Mouse (Mus musculus): ENCODE results near the gene Rcan1.
"Not testable (repeated sequence)": the region's sequence is repeated elsewhere in the genome, so short reads cannot be mapped to it uniquely, and the experiment has no call there.

Rcan1 gene

DNA sequence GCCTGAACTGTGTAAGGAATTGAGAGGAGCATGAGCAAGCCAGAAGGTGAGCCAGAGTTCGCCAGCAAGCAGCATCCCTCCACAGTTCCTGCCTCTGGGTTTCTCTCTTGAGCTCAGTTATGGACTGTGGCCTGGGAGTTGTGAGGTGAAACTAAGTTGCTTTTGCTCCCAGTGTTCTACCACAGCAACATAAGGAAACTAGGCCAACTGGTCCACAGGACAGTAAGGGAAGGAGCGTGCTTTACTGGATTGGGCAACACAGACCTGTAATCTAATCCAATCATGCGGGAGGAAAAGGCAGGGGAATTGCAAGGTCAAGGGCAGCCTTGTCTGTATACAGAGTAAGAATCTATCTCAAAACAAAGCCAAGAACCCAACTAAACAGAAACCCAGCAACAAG is 37.5 kb downstream of the Rcan1 start:
- DNase-seq (ENCODE audit: low spot score), result no peak

DNA sequence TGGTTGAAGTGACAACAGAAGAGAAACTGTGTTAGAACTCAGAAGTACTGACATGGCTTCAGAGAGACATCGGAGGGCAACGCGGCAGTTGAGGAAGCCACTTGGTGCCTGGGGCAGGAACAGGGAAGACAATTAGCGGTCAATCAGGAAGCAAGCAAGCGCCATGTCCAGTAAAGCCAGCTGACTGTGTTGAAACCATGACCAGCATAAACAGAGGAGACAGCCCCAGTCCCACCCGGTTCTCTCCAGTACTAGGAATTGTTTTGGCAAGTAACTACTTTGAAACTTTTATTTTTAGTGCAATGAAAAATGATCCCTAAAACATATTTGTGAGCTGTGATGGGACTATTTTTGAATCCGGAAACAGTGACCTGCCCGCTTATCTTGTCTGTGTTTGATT is 39.9 kb downstream of the Rcan1 start:
- no peak for DNase-seq (ENCODE audit: low spot score)

DNA sequence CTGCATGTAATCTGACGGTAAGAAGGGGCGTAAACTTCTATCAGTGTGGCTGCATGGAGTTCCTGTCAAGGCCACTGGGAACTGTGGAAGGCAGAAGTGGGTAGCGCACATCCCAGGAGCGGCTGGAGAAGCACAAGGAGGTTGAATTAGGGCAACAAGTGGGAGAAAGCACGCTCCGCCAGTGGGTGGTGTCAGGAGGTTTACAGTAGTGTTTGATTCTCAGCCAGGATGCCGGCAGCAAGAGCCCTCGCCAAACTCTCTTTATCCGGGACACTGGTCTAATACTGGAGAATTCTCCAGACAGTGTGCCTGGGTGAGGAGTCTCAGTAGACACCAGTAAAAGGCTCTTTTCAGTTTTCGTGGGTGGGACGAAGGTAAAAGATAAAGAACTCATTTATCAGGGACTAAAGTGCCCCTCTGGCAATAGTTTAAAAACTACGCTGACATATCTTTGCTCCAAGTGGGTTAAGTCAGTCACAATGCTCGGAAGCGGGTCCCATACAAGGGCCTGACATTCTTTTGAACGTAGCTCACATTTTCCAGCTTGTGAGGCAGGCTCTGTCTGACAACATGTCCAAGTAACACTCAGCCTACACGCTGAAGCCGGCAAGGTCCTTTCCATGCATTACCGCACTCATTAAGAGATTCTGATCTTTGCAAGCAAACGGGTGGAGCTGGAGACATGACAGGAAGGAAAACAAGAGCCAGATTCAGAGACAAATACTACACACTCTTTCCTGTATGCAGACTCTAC is 42.3 kb downstream of the Rcan1 start:
- DNase-seq (ENCODE audit: low spot score), result no peak

DNA sequence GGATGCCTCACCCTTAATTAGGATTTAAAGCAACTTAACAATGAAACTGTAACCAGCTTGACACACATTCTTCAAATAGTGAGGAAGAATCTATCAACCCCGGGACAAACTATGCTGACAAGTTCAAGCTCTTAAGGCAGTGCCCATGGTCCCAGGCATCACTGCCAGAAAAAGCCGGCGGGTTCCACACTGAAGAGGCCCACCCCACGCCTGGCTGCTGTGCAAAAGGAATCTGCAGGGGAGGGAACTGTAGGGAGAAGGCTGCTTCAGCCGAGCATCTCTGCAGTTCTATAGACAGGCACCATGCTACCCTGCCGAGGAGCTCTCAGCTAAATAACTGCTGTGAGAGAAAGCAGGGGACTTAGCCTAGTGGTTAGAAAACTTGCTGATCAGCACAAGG is 44.0 kb downstream of the Rcan1 start:
- DNase-seq (ENCODE audit: low spot score), result no peak

DNA sequence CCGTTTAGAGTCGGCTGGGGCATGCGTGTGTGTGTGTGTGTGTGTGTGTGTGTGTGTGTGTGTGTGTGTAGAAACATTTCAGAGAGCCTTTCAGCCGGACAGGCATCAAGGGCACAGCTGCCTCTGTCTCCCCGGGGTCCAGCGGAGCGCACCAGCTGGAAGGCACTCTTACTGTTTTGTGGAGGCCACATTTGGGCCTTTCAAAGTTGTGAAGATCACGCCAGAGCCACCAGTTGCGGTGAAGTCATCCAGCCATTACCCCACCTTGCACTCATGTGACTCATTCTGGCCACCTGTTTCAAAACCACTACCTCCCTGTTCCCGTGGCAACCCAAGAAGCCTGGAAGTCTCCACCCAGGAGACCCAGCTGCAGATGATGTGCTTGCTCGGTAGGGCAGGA is 44.8 kb downstream of the Rcan1 start:
- DNase-seq (ENCODE audit: low spot score), result no peak

DNA sequence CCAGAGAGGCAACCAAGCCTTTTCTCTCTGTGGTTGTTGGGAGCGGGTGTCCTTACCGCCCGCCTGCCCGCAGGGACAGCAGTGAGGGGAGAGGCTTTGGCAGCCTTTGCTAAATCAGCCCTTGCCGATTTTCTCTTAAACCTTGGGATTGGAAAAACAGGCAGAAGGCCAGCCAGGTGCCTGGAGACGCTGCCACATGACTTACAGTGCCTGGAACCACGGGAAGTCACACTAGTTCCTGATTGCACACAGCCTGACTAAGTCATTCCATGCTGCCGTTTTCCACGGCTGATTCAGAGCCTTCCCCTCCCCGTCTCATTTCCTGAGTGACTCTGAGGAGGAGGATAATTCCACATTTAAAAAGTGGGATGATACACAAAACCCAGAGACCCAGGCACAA is 47.3 kb downstream of the Rcan1 start:
- no peak for DNase-seq (ENCODE audit: low spot score)

DNA sequence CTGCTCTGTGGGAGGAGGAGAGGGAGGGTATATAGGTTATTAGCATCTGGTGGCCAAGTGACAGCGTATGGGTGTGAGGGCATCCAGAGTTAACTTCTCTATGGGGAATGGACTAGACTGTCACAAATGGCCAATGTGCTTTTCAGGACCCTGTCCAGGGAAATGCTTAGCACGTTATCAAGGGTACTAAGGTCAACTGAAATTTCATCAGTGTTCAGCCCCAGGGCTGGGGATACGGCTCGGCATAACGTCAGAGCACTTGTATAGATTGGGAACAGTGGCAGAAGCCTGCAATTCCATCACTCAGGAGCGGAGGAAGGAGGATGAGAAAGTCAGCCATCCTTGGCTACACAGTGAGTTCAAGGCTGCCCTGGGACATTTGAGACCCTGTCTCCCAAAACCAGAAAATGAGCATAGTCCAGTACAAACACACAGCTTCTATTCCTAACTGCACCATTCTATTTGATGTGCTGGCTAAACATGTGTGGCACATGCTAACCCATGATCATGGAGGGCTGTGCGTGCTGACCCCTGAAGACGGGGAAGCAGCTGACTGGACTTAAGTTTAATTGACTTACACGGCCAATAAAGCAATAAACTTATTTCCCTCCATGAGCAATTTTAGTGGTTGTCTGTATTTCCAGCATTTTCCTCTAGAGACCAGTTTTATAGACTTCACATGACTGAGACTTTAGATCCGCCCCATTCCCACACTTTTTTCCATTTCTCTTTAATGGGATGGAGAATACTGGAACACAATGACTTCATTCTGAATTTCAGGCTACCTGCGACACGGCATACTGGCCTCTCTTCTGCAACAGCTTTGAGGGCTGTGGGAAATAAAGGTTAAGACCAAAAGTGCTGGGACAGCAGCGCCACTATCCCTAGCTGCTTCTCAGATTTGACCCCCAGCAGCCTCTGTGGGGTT is 48.0 kb downstream of the Rcan1 start:
- no peak for DNase-seq (ENCODE audit: low spot score)

DNA sequence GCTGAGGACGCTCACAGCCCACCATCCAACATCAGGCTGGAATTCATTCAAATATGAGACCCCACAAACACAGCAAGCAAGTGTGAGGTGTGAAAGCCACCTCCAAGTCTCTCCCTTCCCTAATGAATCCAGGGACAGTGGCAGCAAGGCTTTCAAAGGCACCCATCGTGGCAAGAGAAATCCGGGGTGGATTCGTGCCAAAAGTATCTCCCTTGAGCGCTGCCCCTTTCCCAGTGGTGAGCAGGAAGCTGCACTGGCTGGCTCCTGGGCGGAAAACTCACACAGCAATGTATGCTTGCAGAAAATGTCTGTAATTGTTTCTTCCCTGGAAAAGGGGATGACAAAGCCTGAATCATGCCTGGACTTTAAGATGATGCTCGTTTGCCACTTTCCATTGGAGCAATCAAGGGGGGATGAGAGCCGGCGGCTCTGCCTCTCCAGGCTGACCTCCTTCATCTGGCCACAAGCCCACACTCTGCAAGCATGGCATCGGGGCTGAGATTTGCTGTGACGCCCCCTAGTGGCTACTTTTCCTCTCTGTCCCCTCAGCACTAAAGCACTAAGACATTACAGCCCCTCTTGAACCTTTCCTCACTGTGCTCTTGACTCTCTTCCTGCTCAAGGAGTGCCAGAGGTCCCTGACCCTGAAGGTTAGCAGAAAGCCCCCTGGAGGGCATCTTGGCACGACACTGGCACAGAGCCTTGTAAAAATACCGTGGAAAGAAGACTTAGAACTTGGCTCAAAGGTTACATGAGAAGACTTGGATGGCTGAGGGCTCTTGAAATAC is 49.3 kb downstream of the Rcan1 start:
- DNase-seq (ENCODE audit: low spot score), result no peak

DNA sequence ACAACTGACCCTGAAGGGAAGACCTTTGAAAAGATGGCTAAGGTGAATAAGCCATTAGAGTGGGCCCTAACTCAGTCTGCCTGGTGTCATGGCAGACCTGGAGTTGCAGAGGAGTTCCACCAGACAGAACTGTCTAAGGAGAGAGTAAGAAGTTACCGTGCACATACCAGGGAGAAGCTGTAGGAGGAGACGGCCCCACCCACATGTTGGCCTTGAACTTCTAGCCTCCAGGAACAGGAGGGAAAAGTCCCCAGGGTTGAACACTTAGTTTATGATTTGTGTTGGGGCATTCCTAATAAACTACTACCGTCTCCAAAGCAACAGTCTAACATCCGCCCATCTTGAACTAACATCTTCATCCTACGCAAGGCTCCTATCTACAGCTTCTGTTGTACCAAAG is 50.0 kb downstream of the Rcan1 start:
- no peak for DNase-seq (ENCODE audit: low spot score)

DNA sequence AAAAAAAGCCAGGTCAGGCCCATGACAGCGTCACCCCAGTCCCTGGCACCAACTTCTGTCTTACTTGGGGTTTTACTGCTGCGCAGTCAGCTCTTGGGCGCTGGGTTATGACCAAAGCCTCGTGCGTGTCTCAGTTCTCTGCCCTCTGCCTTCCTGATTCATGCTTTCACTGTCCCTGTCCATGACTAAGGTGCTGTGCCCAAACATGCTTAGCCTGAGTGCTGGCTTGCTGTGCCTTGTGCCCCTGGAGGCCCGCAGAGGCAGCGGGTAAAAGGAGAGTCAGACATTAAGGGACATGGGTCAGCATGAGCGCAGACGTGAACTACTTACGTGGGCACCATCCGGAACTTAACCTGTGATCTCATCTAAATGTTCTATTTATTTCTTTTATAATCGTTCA is 51.6 kb downstream of the Rcan1 start:
- no peak for DNase-seq (ENCODE audit: low spot score)

DNA sequence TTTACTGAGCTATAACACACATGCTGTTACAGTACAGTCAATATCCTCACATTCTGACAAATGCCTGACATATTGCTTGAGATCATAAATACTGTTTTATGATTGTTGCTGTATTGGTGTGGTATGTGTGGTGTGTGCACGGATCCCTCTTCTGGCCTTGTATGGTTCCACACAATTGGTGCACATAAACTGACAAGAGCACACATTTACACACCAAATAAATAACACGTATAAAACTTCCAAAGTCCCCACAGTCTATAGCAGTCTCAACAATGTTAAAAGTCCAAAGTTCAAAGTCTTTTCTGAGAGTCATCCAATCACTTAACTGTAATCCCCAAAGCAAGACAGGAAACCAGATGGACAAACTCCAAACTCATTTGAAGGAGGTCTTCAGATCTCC is 53.4 kb downstream of the Rcan1 start:
- no peak for DNase-seq (ENCODE audit: low spot score)

DNA sequence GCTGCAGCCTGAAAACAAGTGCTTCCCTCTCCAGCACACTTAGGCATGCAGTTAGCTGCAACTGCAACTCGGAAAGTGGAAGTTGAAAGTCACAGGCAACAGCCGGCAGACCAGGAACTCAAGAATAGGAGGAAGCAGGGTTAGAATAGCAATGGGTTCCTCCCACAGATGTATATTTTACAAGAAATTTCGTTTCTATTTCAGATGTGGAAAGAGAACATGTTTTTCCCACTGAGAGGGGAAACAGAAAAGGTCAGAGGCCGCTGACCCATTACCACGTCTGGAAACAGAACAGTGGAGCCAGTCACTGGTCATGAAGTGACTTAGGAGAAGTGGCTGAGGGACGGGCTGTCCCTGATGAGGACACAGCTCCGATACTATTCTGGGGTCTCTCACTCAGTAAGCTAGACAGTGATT is 55.0 kb downstream of the Rcan1 start:
- DNase-seq (ENCODE audit: low spot score), result no peak

DNA sequence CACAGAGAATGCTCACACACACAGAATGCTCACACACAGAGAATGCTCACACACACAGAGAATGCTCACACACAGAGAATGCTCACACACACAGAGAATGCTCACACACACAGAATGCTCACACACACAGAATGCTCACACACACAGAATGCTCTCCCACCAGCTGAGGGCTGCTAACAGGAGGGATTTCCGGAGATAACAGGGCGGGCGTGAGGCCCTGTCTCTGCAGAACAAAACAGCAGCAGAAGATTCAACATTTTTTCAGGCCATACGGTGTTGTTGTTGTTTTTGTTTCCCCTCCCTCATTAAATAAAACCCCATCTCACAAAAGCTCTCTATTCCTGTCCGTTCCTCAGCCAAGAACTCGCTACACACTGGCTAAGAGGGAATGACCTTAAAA is 55.6 kb downstream of the Rcan1 start:
- not testable (repeated sequence) for DNase-seq (ENCODE audit: low spot score)

DNA sequence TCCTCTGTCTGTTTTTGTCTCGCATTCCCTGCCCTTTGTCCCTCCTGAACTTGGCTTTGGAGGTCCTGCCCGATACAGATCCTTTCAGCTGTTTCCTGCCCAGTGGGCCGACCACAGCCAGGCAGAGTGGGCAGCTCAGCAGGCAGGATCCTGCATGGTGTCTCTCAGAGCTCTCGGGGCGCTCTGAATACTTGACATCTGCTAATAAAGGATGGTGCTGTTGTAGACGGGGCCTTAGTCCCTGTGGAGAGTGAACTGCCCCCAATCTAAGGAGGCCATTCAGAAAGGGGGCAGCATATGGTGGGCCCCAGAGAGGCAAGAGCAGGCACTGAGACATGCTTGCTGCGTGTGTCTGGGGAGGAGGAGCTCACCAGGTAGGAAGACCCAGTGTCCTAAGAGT is 57.8 kb downstream of the Rcan1 start:
- DNase-seq (ENCODE audit: low spot score), result no peak

DNA sequence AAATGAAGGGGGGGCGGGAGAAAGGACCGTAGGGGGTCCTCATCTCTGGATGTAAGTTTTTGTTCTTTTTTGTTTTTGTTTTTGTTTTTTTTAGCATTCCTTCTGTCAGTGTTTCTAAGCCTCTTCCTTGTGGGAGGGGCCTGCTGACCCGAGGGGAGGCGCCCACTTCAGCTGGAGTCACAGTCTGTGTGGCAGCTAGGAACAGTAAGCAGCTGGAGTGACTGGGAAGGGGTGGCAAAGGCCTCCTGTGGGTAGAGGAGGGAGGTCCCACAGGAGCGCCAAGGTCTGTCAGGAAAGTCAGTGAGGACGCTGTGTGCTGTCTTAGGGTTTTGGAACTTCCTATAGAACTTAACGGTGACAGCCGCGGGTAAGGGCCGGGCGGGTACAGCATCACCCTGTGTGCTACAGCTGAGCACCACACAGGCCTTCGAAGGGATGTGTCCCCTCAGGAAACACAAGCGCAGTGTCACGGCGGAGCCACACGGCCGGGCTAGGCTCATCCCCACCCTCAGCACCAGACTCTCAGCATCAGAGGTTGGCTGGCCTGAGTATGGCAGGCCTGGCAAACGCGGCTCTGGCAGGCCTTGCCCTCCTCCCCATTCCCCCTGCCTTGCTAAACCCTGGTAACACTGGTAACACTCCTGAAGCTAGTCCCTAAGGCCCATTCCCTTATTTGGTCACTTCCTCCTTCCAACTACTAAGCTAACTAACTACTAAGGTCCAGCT is 58.5 kb downstream of the Rcan1 start:
- DNase-seq (ENCODE audit: low spot score), result no peak

DNA sequence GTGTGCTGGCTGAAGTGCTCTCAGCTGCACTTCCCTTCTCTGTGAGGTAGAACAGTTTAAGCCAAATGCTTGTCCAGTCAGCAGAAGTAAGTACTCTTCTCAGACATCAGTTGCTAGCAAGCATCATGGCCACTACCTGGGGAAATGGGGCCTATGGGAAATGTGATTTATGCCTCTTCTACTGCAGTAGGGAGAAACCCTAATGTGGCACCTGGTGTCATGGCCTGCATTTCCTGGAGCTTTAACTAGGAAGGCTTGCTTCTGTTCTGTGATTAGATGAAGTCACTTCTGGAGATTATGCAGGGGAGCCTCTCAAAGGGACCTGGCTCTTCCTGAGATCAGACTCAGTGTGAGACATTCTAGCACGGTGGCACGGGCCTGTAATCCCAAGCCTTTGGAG is 60.3 kb downstream of the Rcan1 start:
- no peak for DNase-seq (ENCODE audit: low spot score)

DNA sequence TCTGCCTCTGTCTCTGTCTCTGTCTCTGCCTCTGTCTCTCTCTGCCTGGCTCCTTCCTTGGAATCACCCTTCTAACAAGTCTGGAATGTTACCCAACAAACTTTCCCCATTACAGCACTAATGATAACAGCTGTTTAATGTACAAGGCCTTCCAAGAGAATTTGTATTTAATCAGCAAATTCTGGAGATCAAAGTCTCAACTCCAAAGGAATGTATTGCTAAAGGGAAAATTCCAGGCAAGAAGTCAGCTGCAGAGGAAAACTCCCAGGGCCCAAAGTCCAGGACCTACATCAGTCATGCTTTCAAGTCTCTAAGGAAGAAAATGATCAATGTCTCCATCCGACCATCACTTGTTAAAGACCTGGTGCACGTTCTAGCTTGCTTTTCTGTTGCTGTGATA is 62.8 kb downstream of the Rcan1 start:
- no peak for DNase-seq (ENCODE audit: low spot score)

DNA sequence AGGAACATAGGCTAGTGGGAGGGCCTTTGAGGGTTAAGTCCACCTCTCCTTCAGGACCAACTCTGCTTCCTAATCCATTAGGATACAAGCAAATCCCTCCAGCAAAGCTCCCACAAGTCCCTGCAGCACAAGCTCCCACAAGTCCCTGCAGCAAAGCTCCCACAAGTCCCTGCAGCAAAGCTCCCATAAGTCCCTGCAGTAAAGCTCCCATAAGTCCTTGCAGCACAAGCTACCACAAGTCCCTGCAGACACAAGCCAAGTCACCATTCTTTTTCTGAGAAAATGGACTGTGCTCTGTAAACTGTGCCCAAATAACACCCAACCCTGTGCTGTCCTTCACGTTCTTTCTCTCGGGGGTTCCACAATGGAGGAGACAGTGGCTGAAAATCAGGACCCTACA is 66.5 kb downstream of the Rcan1 start:
- no peak for DNase-seq (ENCODE audit: low spot score)

DNA sequence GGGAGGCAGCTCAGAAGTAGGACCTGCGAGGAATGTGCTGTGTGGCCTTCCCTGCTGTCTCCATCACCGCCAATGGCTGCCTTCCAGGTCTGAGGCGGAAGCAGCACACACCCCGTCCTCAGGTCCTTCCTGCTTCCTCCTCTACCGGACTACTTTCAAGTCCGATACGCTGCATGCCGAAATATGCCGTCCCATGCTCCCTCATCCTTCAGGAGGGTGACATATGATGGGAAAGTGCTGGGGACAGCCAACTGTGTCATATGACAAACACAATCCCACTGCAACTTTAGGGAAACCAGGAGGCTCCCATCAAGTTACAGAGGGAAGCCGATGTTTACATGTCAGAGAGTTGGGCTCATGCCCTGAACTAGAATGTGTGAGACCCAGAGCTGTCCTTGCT is 67.6 kb downstream of the Rcan1 start:
- DNase-seq (ENCODE audit: low spot score), result no peak

DNA sequence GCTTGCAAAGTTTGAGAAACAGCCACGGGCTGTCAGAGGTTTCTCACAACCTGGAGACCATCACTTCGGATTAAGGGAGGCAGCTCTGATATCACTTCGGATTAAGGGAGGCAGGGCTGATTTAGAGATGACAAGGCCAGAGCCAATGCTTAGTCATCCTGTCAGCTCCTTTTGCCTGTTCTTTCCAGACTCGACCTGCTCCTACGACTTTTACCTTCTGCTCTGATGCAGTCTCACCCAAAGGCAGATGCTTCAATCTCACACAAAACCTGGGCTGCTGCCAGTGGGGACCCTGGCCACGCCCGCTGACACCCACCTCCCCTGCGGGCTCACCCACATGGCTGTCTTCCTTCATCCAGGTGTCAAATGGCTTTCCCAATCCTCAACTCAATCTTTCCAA is 68.5 kb downstream of the Rcan1 start:
- DNase-seq (ENCODE audit: low spot score), result no peak

DNA sequence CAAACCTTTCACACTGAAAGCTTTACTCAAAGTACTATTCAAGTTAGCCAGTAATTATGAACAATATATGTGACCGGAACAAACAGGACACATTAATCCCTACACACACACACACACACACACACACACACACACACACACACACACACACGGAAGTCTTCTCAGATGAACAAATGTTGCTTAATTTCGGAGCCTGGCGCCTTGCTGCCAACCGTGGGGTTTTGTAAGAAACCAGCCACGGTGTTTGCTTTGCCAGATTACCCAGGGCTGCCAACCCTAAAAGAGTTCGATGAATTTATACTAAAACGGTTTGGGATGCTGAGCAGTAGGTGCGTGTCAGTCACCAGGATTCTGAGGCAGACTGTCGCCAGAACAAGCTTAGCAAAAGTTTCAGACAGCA is 69.5 kb downstream of the Rcan1 start:
- no peak for DNase-seq (ENCODE audit: low spot score)
